Comparison of ENCODE assay signal across 9 mouse cellular contexts in genomic region chr17:83563703-83564111, GRCm38 (mm10). TPM values are rescaled to one million over a fixed set of nuclear protein-coding genes. Genes with fewer than 3 reads are reported as not detected.
DNase-seq lines count a peak whose midpoint lies in the region; ATAC-seq and TF ChIP-seq lines count a peak whose summit lies in the region.
"Had no signal": no experiment of that assay in that cellular context is flagged by ENCODE, and none has a peak within 500 bp of the region (broad histone marks: within the 10 kb centered on the region; RNA-seq: fewer than 3 reads in every experiment).

No protein-coding gene starts in this region.

- peak overlapping the region; percentile 27 for H3K4me3 ChIP-seq in brown adipose tissue, adult 24 weeks (ENCODE audit: insufficient read depth, low read depth, low read length)
- no peak overlapping the region for H3K4me3 ChIP-seq in forebrain, postnatal 0 days (ENCODE audit: low read depth, low read length)
- H3K4me3 ChIP-seq in intestine, embryonic 14.5 days (ENCODE audit: low read depth, low read length) = no peak overlapping the region
- H3K4me3 ChIP-seq: hindbrain, embryonic 15.5 days had no signal

- 52% methylated on average over 10 of the region's 10 CpGs for WGBS in forebrain, postnatal 0 days
- WGBS in intestine, embryonic 14.5 days = 48% methylated on average over 10 of the region's 10 CpGs

- no peak overlapping the region for H3K27ac ChIP-seq in brown adipose tissue, adult 24 weeks (replicated peaks; ENCODE audit: low read depth, low read length)
- H3K27ac ChIP-seq in forebrain, postnatal 0 days (ENCODE audit: low read depth, low read length) = no peak overlapping the region
- H3K27ac ChIP-seq in intestine, embryonic 14.5 days (ENCODE audit: low read depth) = no peak overlapping the region
- H3K27ac ChIP-seq: hindbrain, embryonic 15.5 days had no signal

- no peaks in the 10 kb centered on the region for H3K36me3 ChIP-seq in forebrain, postnatal 0 days (ENCODE audit: insufficient read depth)
- H3K36me3 ChIP-seq in intestine, embryonic 14.5 days (ENCODE audit: control insufficient read depth, insufficient read depth, low read length) = no peaks in the 10 kb centered on the region
- H3K36me3 ChIP-seq: hindbrain, embryonic 15.5 days had no signal

- peak; percentile 53 for TF ChIP-seq CTCF in forebrain, postnatal 0 days (IDR thresholded peaks at IDR 0.05; ENCODE audit: low read depth)

- H3K4me2 ChIP-seq in forebrain, postnatal 0 days (ENCODE audit: low read depth) = no peak overlapping the region
- 0 out of 2 replicates have a peak overlapping the region, but pooled peaks have one; percentile 3 for H3K4me2 ChIP-seq in intestine, embryonic 14.5 days (ENCODE audit: low read length)
- H3K4me2 ChIP-seq: hindbrain, embryonic 15.5 days had no signal

- no peak for ATAC-seq in forebrain, postnatal 0 days
- ATAC-seq in intestine, embryonic 14.5 days (replicated peaks; ENCODE audit: low FRiP score, low TSS enrichment, low read depth) = no peak

- no peaks in the 10 kb centered on the region for H3K9me3 ChIP-seq in forebrain, postnatal 0 days (ENCODE audit: low read length)
- H3K9me3 ChIP-seq in intestine, embryonic 14.5 days (ENCODE audit: control insufficient read depth, low read length) = no peaks in the 10 kb centered on the region
- H3K9me3 ChIP-seq: hindbrain, embryonic 15.5 days had no signal

- peak; percentile 21 for DNase-seq in urinary bladder, postnatal 10 days (ENCODE audit: low spot score)
- DNase-seq in urinary bladder, adult 2 months (ENCODE audit: low spot score) = no peak
- no peak for DNase-seq in forebrain, postnatal 0 days
- DNase-seq in intestine, embryonic 14.5 days (ENCODE audit: low spot score) = peak; percentile 79
- DNase-seq in lung, adult 18-20 months = peak; percentile 40 to 48
- peak; percentile 66 for DNase-seq in retina, embryonic 14.5 days (ENCODE audit: low spot score)
- DNase-seq in right cerebral cortex, postnatal 25 days = no peak

- H3K9ac ChIP-seq in forebrain, postnatal 0 days = no peak overlapping the region
- no peak overlapping the region for H3K9ac ChIP-seq in intestine, embryonic 14.5 days (ENCODE audit: low read length)
- H3K9ac ChIP-seq: hindbrain, embryonic 15.5 days had no signal

- H3K4me1 ChIP-seq in brown adipose tissue, adult 24 weeks (ENCODE audit: control insufficient read depth, insufficient read depth, insufficient read length, low read length) = peaks cover 6% of the 10 kb centered on the region; the same call in 1 of the 2 replicates
- H3K4me1 ChIP-seq in forebrain, postnatal 0 days (ENCODE audit: insufficient read depth) = no peaks in the 10 kb centered on the region
- 0 out of 2 replicates have a peak, but pooled peaks cover 3% of the 10 kb centered on the region for H3K4me1 ChIP-seq in intestine, embryonic 14.5 days (replicated peaks; ENCODE audit: control insufficient read depth, insufficient read depth, low read length)

- H3K27me3 ChIP-seq in forebrain, postnatal 0 days (ENCODE audit: insufficient read depth, low read length) = no peaks in the 10 kb centered on the region
- H3K27me3 ChIP-seq in intestine, embryonic 14.5 days (replicated peaks; ENCODE audit: control insufficient read depth, insufficient read depth, low read length) = no peaks in the 10 kb centered on the region
- H3K27me3 ChIP-seq: hindbrain, embryonic 15.5 days had no signal

RNA-seq across cellular contexts. Expression of gene Cox7a2l, which starts 46.6 kb away (rescaled TPM):
- polyA plus RNA-seq in urinary bladder, adult 2 months (2012; rRNA removed) = 335 and 362 TPM in 2 replicates
- polyA plus RNA-seq in brown adipose tissue, adult 24 weeks (2012; ENCODE audit: insufficient read depth, insufficient read length, missing spikeins) = 354 and 380 TPM in 2 replicates
- 343 and 363 TPM in 2 replicates for total RNA-seq in forebrain, postnatal 0 days (2014; rRNA removed)
- 210 and 242 TPM in 2 replicates for polyA plus RNA-seq in forebrain, postnatal 0 days (2015; fragmentation: Nextera tagmentation; extraction: Ambion mirVana)
- polyA plus RNA-seq in intestine, embryonic 14.5 days (2014; fragmentation: Nextera tagmentation; extraction: Ambion mirVana) = 192 and 198 TPM in 2 replicates

Comparison
In these comparisons a context has a peak if more than half of its experiments do, and no peak if none do; other contexts are left out.
1. DNase-seq: peak in urinary bladder, postnatal 10 days (single experiment), intestine, embryonic 14.5 days (single experiment), lung, adult 18-20 months (2 of 2) and retina, embryonic 14.5 days (single experiment); none in urinary bladder, adult 2 months (single experiment), forebrain, postnatal 0 days (single experiment) and right cerebral cortex, postnatal 25 days (single experiment).